ENCODE assay signal across 8 mouse cellular contexts in genomic region chr11:5877421-5877820, GRCm38 (mm10). TPM values are rescaled to one million over a fixed set of nuclear protein-coding genes. Genes with fewer than 3 reads are reported as not detected.
A peak's percentile ranks its signal among the peaks of the same experiment; 100 is the strongest.
DNase-seq lines count a peak whose midpoint lies in the region; ATAC-seq and TF ChIP-seq lines count a peak whose summit lies in the region.

No protein-coding gene starts in this region.

- WGBS in kidney, embryonic 16.5 days: 4% methylated on average over 5 of the region's 5 CpGs
- WGBS in hindbrain, embryonic 15.5 days: 5% methylated on average over 5 of the region's 5 CpGs
- WGBS in midbrain, embryonic 15.5 days: 2% methylated on average over 5 of the region's 5 CpGs
- under 1% methylated on average over 5 of the region's 5 CpGs for WGBS in thymus, adult 2 months

- TF ChIP-seq CTCF in brain, embryonic 14.5 days (IDR thresholded peaks at IDR 0.05; ENCODE audit: borderline replicate concordance, extremely low read depth, insufficient read depth, insufficient read length): no peak
- no peak for TF ChIP-seq CTCF in thymus, adult 2 months (IDR thresholded peaks at IDR 0.05; ENCODE audit: borderline replicate concordance, control insufficient read depth, extremely low read depth, insufficient read depth, low read length, poor library complexity)

- 0 out of 2 replicates have a peak, but pooled peaks cover 3% of the 10 kb centered on the region for H3K9me3 ChIP-seq in kidney, embryonic 16.5 days (ENCODE audit: low read length)
- H3K9me3 ChIP-seq in hindbrain, embryonic 15.5 days: no peaks in the 10 kb centered on the region
- no peaks in the 10 kb centered on the region for H3K9me3 ChIP-seq in midbrain, embryonic 15.5 days

- H3K27me3 ChIP-seq in kidney, embryonic 16.5 days (ENCODE audit: insufficient read depth, low read length): no peaks in the 10 kb centered on the region
- no peaks in the 10 kb centered on the region for H3K27me3 ChIP-seq in hindbrain, embryonic 15.5 days
- no peaks in the 10 kb centered on the region for H3K27me3 ChIP-seq in midbrain, embryonic 15.5 days (replicated peaks)
- no peaks in the 10 kb centered on the region for H3K27me3 ChIP-seq in thymus, adult 2 months (ENCODE audit: control insufficient read depth, insufficient read depth, low read length)

- peaks cover 31% of the 10 kb centered on the region for H3K36me3 ChIP-seq in kidney, embryonic 16.5 days (ENCODE audit: insufficient read depth, low read length)
- peaks cover 20% of the 10 kb centered on the region for H3K36me3 ChIP-seq in hindbrain, embryonic 15.5 days
- H3K36me3 ChIP-seq in midbrain, embryonic 15.5 days (replicated peaks): peaks cover 5% of the 10 kb centered on the region; the same call in 1 of the 2 replicates
- peaks cover 4% of the 10 kb centered on the region; the same call in 1 of the 2 replicates for H3K36me3 ChIP-seq in thymus, adult 2 months (ENCODE audit: control insufficient read depth, insufficient read depth, low read length)

- H3K4me3 ChIP-seq in kidney, embryonic 16.5 days (ENCODE audit: low read length): peak overlapping the region; percentile 69
- H3K4me3 ChIP-seq in hindbrain, embryonic 15.5 days: peak overlapping the region; percentile 67
- H3K4me3 ChIP-seq in midbrain, embryonic 15.5 days: peak overlapping the region; percentile 79
- no peak overlapping the region; the same call in 1 of the 2 replicates for H3K4me3 ChIP-seq in thymus, adult 2 months (ENCODE audit: control insufficient read depth, insufficient read depth, low read length)

- DNase-seq in kidney, postnatal 25 days: no peak
- peak; percentile 14 for DNase-seq in brain, embryonic 14.5 days (ENCODE audit: low read depth)
- DNase-seq in thymus, adult 2 months: no peak
- no peak for DNase-seq in urinary bladder, postnatal 10 days (ENCODE audit: low spot score)
- no peak for DNase-seq in kidney, adult 11 months

- H3K4me1 ChIP-seq in kidney, embryonic 16.5 days (ENCODE audit: insufficient read depth, low read length): peaks cover 21% of the 10 kb centered on the region
- H3K4me1 ChIP-seq in hindbrain, embryonic 15.5 days (replicated peaks): peaks cover 29% of the 10 kb centered on the region
- H3K4me1 ChIP-seq in midbrain, embryonic 15.5 days: peaks cover 29% of the 10 kb centered on the region
- H3K4me1 ChIP-seq in thymus, adult 2 months (replicated peaks; ENCODE audit: control insufficient read depth, insufficient read depth, low read length): peaks cover 10% of the 10 kb centered on the region

- H3K9ac ChIP-seq in kidney, embryonic 16.5 days (replicated peaks; ENCODE audit: low read length): peak overlapping the region; percentile 73
- H3K9ac ChIP-seq in hindbrain, embryonic 15.5 days: peak overlapping the region; percentile 60
- peak overlapping the region; percentile 62 for H3K9ac ChIP-seq in midbrain, embryonic 15.5 days

- H3K27ac ChIP-seq in kidney, embryonic 16.5 days (ENCODE audit: low read length): peak overlapping the region; percentile 31; the same call in 1 of the 2 replicates
- H3K27ac ChIP-seq in hindbrain, embryonic 15.5 days (replicated peaks): no peak overlapping the region
- H3K27ac ChIP-seq in midbrain, embryonic 15.5 days: no peak overlapping the region
- no peak overlapping the region for H3K27ac ChIP-seq in thymus, adult 2 months (ENCODE audit: control insufficient read depth, insufficient read depth, low read length)

- peak overlapping the region; percentile 65 for H3K4me2 ChIP-seq in kidney, embryonic 16.5 days (replicated peaks; ENCODE audit: low read depth, low read length)
- H3K4me2 ChIP-seq in hindbrain, embryonic 15.5 days: peak overlapping the region; percentile 62
- H3K4me2 ChIP-seq in midbrain, embryonic 15.5 days: peak overlapping the region; percentile 61

- no peak for TF ChIP-seq POLR2A in brain, embryonic 14.5 days (IDR thresholded peaks at IDR 0.05; ENCODE audit: borderline replicate concordance, extremely low read depth, insufficient read depth, insufficient read length, poor library complexity, severe bottlenecking)
- no peak for TF ChIP-seq POLR2A in thymus, adult 2 months (IDR thresholded peaks at IDR 0.05; ENCODE audit: control insufficient read depth, extremely low read depth, insufficient read depth, low read length, poor library complexity)

- ATAC-seq in kidney, embryonic 16.5 days (ENCODE audit: low FRiP score, low TSS enrichment): no peak
- no peak for ATAC-seq in hindbrain, embryonic 15.5 days (ENCODE audit: low FRiP score, low read depth)
- ATAC-seq in midbrain, embryonic 15.5 days (replicated peaks): no peak

RNA-seq across cellular contexts. Expression of gene Pold2, which starts 0.7 kb away (rescaled TPM):
- 152 and 155 TPM in 2 replicates for polyA plus RNA-seq in kidney, embryonic 16.5 days (2015; fragmentation: Nextera tagmentation; extraction: Ambion mirVana)
- 78.0 and 126 TPM in 2 replicates for polyA plus RNA-seq in brain, embryonic 14.5 days (2012; rRNA removed)
- polyA plus RNA-seq in hindbrain, embryonic 15.5 days (2015; fragmentation: Nextera tagmentation; extraction: Ambion mirVana): 63.9 and 67.3 TPM in 2 replicates
- polyA plus RNA-seq in midbrain, embryonic 15.5 days (2015; fragmentation: Nextera tagmentation; extraction: Ambion mirVana): 51.0 and 59.6 TPM in 2 replicates
- polyA plus RNA-seq in thymus, adult 2 months (2012; rRNA removed): 309 and 345 TPM in 2 replicates

RNA-seq across cellular contexts. Expression of gene Aebp1, which starts 15.7 kb away (rescaled TPM):
- polyA plus RNA-seq in kidney, embryonic 16.5 days (2015; fragmentation: Nextera tagmentation; extraction: Ambion mirVana): 59.6 and 61.1 TPM in 2 replicates
- 6.6 and 18.7 TPM in 2 replicates for polyA plus RNA-seq in brain, embryonic 14.5 days (2012; rRNA removed)
- polyA plus RNA-seq in hindbrain, embryonic 15.5 days (2015; fragmentation: Nextera tagmentation; extraction: Ambion mirVana): 27.1 and 27.4 TPM in 2 replicates
- 21.9 and 27.7 TPM in 2 replicates for polyA plus RNA-seq in midbrain, embryonic 15.5 days (2015; fragmentation: Nextera tagmentation; extraction: Ambion mirVana)
- 18.5 and 22.9 TPM in 2 replicates for polyA plus RNA-seq in thymus, adult 2 months (2012; rRNA removed)

RNA-seq across cellular contexts. Expression of gene Myl7, which starts 21.2 kb away (rescaled TPM):
- polyA plus RNA-seq in kidney, embryonic 16.5 days (2015; fragmentation: Nextera tagmentation; extraction: Ambion mirVana): 5.1 and 9.1 TPM in 2 replicates
- polyA plus RNA-seq in brain, embryonic 14.5 days (2012; rRNA removed): 0.29 and 0.38 TPM in 2 replicates
- 0.36 and 0.69 TPM in 2 replicates for polyA plus RNA-seq in hindbrain, embryonic 15.5 days (2015; fragmentation: Nextera tagmentation; extraction: Ambion mirVana)
- polyA plus RNA-seq in midbrain, embryonic 15.5 days (2015; fragmentation: Nextera tagmentation; extraction: Ambion mirVana): 1.6 TPM in 1 of 2 replicates, not detected in the other
- polyA plus RNA-seq in thymus, adult 2 months (2012; rRNA removed): 19.3 and 68.0 TPM in 2 replicates

RNA-seq across cellular contexts. Expression of gene Polm, which starts 39.6 kb away (rescaled TPM):
- polyA plus RNA-seq in kidney, embryonic 16.5 days (2015; fragmentation: Nextera tagmentation; extraction: Ambion mirVana): 9.8 and 11.4 TPM in 2 replicates
- 18.9 and 24.5 TPM in 2 replicates for polyA plus RNA-seq in brain, embryonic 14.5 days (2012; rRNA removed)
- 7.3 TPM in 2 replicates for polyA plus RNA-seq in hindbrain, embryonic 15.5 days (2015; fragmentation: Nextera tagmentation; extraction: Ambion mirVana)
- polyA plus RNA-seq in midbrain, embryonic 15.5 days (2015; fragmentation: Nextera tagmentation; extraction: Ambion mirVana): 8.4 and 8.8 TPM in 2 replicates
- 56.8 and 63.9 TPM in 2 replicates for polyA plus RNA-seq in thymus, adult 2 months (2012; rRNA removed)
